Mouse (Mus musculus) testis, postnatal 10 days (tissue): ENCODE results near the gene Cdk5r1.

ENCODE experiments used
- DNase-seq: peaks from one replicate; pipeline ENCODE4 v3.0.0; 2021; ENCODE audit warnings: low spot score

Cdk5r1 gene

DNA sequence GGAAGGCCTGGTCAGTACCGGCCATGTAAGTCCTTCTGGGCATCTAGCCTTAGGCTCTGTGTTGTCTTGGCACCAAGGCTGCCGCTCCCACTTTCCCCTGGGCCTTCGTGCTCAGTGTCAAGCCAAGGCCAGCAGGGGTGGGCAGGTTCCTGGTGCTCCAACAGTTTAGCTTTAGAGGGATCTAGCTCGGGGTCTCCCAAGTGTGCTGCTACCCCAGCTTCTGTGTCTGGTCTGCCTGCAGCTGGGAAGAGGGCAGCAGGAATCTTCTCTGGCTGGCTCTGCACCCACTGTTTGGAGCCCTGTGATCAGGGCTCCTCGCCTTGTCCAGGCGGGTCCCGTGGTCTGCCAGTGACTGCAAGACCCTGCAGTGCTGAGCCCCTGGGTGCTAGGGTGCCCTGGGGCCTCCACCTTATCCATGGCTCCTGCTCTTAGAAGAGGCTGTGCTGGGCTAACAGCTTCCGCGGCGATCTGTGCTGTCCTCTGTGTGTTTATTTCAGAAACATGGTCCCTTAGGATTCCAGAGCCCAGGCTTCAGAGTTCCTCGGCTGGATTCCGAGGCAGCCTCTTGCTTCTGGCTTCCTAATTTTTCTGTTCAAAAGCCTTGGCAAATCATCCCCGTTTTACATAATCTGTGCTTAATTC lies 4.7 kb downstream of the Cdk5r1 start:
- no peak for DNase-seq

DNA sequence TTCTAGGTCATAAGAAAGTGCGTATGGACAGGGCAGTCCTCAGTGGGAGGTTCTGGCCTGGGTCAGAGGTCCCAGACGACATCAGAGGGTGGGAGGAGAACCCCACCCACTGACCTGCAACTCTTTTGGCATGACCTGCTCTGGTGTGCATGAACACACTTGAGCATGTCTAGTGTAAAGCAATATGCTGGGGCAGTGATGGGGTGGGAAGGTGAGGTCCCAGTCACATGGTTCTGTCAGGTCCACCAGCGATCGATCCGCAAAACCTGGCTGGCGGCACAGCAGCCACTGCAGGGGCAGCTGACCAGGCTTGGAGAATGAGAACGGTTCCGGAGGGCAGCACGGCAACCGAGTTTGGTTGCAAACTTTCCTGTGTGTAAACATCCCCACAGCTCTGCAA lies 5.5 kb downstream of the Cdk5r1 start:
- DNase-seq = no peak

DNA sequence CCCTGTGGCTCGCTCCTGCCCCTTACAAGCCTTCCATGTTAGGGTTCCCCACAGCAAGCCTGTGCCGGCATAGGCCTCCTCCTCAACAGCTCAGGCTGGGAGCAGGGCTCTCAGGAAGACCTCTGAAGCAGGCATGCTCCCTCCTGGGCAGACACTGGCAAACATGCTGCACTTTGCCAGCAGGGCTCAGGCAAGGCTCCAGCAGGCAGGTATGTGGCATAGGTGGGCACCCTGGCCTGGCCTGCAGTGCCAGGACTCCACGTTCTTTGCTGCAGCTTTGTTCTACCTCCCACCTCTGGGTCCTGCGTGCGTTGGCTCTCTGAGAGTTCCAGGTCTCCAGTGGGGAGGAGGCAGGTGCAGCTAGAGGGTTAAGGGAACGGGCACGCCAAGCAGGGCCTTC lies 6.1 kb downstream of the Cdk5r1 start:
- DNase-seq = no peak

DNA sequence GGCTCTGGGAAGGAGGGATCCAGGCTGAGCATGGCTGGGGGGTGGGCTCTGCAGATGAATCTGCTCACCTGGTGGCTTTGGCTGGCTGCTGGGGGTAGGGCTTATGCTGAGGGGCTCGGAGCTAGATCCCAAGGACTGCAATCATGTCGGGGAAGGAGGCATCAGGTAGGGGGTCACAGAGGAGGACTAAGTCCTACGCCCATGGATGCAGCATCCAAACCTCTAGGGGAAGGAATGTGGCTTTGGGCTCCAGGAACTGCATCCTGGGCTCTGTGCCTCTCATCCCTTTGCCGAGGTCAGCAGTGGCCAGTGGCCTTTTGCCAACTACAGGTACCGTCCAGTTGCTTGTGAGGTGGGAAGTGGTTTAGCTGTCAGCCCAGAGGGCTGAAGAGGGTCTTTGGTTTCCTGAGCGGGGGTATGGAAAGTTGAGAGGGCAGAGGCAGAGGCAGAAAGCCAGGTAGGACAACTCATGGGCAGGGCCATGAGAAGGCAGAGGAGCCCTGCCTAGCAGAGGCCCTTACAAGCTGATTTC lies 6.8 kb downstream of the Cdk5r1 start:
- DNase-seq = no peak

GRCm38 (mm10) chr11:80484191-80484791 lies 7.5 kb downstream of the Cdk5r1 start:
- no peak for DNase-seq

DNA sequence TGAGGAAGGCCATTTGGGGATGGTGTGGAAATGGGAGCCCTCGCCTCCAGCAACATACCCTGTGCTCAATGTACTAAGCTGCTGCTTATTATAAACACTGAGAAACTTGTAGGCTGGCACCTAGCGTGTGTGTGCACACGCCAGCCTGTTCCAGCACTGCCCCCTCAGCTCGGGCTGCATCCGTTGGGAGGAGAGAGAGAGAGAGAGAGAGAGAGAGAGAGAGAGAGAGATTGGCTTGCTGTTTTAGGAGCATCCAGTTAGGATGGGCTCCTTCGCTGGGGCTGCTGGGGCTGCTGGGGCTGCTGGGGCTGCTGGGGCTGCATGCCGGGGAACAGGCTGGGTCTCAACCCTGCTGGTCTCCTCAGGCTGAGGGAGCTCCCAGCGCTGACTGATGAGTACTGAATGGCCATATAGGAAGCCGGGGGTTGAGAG lies 8.3 kb downstream of the Cdk5r1 start:
- no peak for DNase-seq

GRCm38 (mm10) chr11:80485622-80486206 lies 8.9 kb downstream of the Cdk5r1 start:
- no peak for DNase-seq

GRCm38 (mm10) chr11:80487904-80488587 lies 11.2 kb downstream of the Cdk5r1 start:
- no peak for DNase-seq

- no peak for DNase-seq
Measured at GRCm38 (mm10) chr11:80489172-80489881, 12.5 kb downstream of the Cdk5r1 start.

DNA sequence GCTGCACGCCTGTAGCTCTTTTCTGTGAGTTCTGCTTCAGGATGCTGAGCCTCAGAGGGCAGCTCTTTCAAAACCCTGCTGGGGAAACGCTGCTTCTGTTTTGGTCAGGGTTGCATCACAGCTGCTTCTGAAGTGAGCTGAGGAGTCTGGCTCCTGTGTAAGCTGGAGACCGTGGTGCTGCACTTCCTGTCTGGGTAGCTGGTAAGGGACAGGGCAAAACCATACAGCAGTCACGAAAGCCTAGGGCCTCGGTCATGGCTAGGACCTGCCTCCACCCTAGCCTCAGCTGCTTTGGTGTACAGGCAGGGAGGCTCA lies 13.0 kb downstream of the Cdk5r1 start:
- DNase-seq = no peak

- DNase-seq = no peak
Measured at GRCm38 (mm10) chr11:80490831-80491230, 14.0 kb downstream of the Cdk5r1 start.

DNA sequence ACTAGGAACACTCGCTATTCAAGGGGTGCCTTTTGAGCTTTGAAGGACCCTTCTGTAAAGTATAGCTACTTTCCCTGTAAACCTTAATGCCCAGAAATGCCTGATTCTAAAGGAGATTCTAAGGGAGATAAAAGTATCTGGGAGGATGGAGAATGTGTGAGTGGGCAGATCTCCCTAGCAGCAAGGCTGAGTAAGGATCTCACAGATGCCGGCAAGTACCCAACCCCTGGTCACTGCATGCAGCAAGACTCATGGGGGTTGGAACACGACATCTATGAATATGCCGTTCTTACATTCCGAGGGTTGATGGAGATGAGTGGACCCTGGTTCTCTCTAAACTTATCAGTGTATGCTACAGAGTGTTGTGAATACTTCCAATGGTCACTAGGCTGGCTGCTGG lies 16.4 kb downstream of the Cdk5r1 start:
- DNase-seq = no peak

- no peak for DNase-seq
Measured at GRCm38 (mm10) chr11:80494852-80495251, 18.0 kb downstream of the Cdk5r1 start.

DNA sequence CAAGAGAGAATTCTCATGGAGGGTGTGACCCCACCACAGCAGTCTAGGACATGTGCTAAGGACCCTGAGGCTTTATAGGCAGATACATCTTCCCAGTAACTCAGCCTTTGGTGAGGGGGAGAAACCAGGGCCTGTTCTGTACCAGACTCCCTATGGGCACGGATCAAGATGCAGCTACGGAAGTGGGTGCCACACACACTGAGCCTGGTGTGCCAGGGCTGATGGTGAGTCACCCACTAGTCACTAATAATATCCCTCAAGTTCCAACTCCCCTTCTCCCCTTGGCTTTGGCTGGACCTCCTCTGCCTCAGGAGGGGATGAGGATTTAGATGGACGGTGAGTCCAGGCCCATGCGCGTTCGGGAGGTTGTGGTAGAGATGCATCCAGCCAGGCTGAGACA lies 19.1 kb downstream of the Cdk5r1 start:
- DNase-seq = no peak

- no peak for DNase-seq
Measured at GRCm38 (mm10) chr11:80496640-80497039, 19.8 kb downstream of the Cdk5r1 start.

DNA sequence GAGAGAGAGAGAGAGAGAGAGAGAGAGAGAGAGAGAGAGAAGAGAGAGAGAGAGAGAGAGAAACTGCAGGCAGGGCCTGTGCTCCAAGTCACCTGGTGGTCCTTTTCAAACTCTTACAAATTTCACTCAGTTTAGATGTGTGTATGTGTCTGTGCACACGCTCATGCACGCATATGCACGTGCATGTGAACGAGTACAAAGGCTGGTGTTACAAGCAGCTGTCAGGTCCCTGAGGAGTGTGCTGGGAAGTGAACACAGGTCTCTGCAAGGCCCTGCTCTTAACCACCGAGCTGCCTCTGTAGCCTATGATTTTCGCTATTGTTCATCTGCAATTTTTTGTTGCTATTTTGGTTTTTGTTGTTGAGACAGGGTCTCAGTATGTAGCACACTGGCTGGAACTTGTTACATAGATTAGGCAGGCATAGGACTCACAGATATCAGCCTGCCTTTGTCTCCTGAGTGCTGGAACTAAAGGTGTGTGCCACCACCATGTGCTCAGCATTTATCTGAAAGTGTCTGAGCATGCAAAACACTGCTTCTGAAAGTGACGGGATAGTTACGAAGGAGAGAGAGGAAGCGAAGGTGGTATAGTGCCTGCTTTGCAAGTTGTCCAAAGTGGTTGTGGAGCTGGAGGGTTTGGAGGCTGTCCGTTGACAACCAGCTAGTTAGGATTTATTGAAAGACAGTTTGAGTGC lies 20.5 kb downstream of the Cdk5r1 start:
- DNase-seq = no peak

DNA sequence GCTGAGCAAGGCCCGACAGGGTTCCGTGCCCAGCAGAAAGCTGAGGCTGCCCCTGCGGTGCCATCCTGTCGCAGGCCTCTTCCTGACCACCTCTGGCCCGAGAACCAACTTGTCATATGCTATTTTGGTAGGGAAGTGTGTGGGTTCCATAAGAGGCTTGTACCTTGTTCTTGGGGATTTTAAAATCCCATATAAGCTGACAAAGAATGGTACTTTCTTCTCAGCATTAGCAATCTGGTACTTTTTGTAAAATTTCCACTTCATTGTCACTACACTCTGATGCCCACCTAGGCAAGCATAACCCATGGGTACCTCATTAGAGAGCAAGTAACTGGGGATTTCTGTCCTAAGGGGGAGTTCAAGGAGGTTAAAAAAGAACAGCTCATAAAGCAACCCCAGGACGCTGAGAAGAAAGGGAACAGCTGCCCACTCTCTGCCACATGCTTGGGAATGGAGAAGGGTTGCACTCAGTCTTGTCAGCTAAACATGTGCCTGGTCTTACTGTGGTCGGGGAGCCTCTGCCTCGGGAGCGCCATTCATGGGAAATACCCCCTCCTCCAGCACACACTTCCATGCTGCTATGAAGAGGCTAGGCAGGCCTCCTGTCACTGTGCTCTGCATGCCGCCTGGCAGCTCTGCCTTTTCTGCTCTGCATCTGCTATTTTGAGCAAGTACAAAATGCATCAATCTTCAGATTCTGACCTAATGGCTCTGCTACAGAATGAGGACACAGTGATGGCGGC lies 21.7 kb downstream of the Cdk5r1 start:
- no peak for DNase-seq

DNA sequence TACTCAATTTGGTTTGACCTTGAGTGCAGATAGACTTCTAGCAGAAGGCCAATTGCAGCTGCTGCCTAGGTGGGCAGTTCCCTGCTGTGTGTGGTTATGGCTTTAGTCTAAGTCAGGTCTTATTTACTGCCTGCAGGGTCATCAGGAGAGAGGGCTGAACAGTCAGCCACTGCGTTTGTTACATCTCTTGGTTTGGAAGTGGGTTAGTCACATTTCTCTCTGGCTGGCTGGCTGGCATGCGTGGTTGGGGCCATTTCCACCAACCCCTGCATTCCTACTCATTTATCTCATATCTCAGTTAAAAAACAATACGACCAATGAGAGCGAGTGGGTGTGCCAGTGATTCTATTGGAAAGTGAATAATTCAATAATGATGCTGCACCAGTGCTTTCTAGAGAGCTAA lies 22.7 kb downstream of the Cdk5r1 start:
- no peak for DNase-seq

DNA sequence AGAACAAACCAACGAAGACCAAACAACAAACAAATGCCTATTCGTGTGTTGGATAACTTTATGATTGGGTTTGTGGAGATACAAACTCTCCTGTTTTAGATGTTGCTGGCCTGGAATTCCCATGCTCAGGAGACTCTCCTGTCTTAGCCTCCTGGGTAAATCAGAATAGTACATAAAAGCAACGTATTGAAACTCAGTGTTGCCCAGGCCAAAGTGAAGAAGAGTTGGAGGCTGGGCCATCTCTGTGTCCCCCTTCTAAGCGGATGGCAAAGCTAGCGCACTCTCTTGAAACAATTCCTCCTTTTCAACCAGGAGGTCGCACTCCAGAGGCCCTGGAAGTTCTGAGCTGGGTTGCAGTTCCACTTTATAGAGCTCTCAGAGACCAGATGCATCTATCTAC lies 26.5 kb downstream of the Cdk5r1 start:
- no peak for DNase-seq

DNA sequence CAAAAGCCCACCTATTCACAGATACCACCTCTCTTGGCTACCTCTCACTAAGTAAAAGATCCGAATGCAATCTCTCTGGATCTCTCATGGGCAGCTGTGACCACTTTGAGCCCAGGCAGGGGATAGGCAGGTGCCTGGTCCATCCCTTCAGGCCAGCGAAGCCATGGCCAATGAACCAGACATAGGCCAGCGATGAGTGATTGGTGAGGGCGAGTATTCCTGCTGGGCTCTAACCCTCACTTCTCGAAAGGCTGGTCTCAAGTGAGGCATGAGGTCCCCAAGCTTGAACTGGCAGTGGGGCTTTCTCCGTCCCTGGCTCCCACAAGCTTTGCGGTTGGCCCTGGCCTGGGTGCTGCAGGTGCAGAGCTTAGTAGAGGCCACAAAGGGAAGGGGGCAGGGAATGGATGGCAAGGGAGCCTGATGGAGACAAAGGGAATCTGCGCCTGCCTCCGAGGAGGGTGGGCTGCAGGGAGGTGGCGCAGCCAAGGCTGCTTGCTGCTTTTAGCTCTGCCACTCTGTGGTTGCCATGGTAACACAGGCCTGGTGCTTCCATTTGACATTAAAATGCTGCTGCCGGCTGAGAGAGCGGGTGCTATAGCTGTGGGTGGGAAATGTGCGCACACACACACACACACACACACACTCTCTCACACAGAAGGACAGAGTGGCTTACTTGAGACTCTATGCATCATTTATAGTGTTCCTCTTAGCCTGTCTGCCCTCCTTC lies 27.1 kb downstream of the Cdk5r1 start:
- no peak for DNase-seq
